Mouse (Mus musculus): ENCODE results near the gene Syngr3.
"Not testable (repeated sequence)": the region's sequence is repeated elsewhere in the genome, so short reads cannot be mapped to it uniquely, and the experiment has no call there.

The Syngr3 gene

GRCm38 (mm10) chr17:24689251-24690081, at the start of gene Syngr3:
Gene Syngr3, minus strand, starts transcription at chr17:24689955.
- DNase-seq (ENCODE audit: low spot score) = no peak

- no peak for DNase-seq (ENCODE audit: low spot score)
These were observed 48.5 kb upstream of the Syngr3 start for GRCm38 (mm10) chr17:24738238-24738637.

- DNase-seq (ENCODE audit: low spot score) = no peak
These were observed 47.5 kb upstream of the Syngr3 start for GRCm38 (mm10) chr17:24737135-24737810.

GRCm38 (mm10) chr17:24736330-24737051, 46.7 kb upstream of the Syngr3 start, which contains the start of gene Msrb1:
Gene Msrb1, plus strand, starts transcription at chr17:24736642.
- DNase-seq (ENCODE audit: low spot score) = peak; percentile 90

GRCm38 (mm10) chr17:24735446-24735845, 45.7 kb upstream of the Syngr3 start:
- no peak for DNase-seq (ENCODE audit: low spot score)

- no peak for DNase-seq (ENCODE audit: low spot score)
These were observed 44.8 kb upstream of the Syngr3 start for GRCm38 (mm10) chr17:24734513-24734912.

GRCm38 (mm10) chr17:24733434-24734050, 43.8 kb upstream of the Syngr3 start:
- no peak for DNase-seq (ENCODE audit: low spot score)

GRCm38 (mm10) chr17:24732233-24732935, 42.6 kb upstream of the Syngr3 start:
- DNase-seq (ENCODE audit: low spot score) = no peak

- DNase-seq (ENCODE audit: low spot score) = no peak
These were observed 41.0 kb upstream of the Syngr3 start for GRCm38 (mm10) chr17:24730787-24731186.

GRCm38 (mm10) chr17:24729067-24729466, 39.3 kb upstream of the Syngr3 start:
- DNase-seq (ENCODE audit: low spot score) = no peak

- DNase-seq (ENCODE audit: low spot score) = no peak
These were observed 38.4 kb upstream of the Syngr3 start for GRCm38 (mm10) chr17:24728184-24728583.

- DNase-seq (ENCODE audit: low spot score) = no peak
These were observed 37.9 kb upstream of the Syngr3 start, which contains the start of gene Rpl3l for GRCm38 (mm10) chr17:24727618-24728017. Gene Rpl3l, plus strand, starts transcription at chr17:24727820.

- DNase-seq (ENCODE audit: low spot score) = no peak
These were observed 36.1 kb upstream of the Syngr3 start for GRCm38 (mm10) chr17:24725637-24726390.

- peak; percentile 98 for DNase-seq (ENCODE audit: low spot score)
These were observed 34.4 kb upstream of the Syngr3 start, which contains the start of gene Ndufb10 for GRCm38 (mm10) chr17:24724184-24724583. Gene Ndufb10, minus strand, starts transcription at chr17:24724478.

GRCm38 (mm10) chr17:24723881-24724180, 34.1 kb upstream of the Syngr3 start:
- no peak for DNase-seq (ENCODE audit: low spot score)

- no peak for DNase-seq (ENCODE audit: low spot score)
These were observed 33.5 kb upstream of the Syngr3 start for GRCm38 (mm10) chr17:24723122-24723880.

GRCm38 (mm10) chr17:24722220-24722924, 32.6 kb upstream of the Syngr3 start:
- no peak for DNase-seq (ENCODE audit: low spot score)

GRCm38 (mm10) chr17:24721383-24721955, 31.7 kb upstream of the Syngr3 start:
- not testable (repeated sequence) for DNase-seq (ENCODE audit: low spot score)

GRCm38 (mm10) chr17:24720616-24721015, 30.9 kb upstream of the Syngr3 start:
- not testable (repeated sequence) for DNase-seq (ENCODE audit: low spot score)

Data from ovary, postnatal 14 days (tissue).